In the genomic region with DNA sequence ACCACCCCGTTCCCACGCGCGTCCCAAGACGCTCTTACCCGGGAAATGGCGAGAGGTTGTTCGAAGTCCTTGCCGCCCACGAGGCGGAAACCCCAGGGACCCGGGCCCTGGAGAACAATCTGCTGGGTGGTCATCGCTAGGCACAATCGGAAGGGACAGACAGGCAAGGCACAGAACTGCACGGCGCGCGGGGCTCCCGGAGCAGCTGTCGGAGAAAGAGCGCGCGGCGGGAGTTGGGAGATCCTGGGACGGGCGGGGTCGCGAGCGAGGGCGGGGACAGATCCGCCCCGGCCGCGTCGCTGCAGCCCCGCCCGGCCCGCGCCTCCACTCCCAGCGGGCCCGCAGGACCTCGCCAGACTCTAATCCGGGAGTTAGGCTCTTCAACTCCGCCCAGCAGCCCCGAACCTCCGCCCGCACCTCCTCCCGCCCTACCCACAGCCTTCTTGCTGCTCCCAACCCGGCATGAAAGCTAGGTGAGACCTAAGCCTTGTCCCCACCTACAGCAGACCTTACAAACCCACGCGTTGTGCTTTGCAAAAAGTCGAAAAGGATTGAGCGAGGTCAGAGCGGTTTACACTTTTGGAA, we compare ENCODE assay signal across 8 mouse cellular contexts. TPM values are rescaled to one million over a fixed set of nuclear protein-coding genes. Genes with fewer than 3 reads are reported as not detected.
DNase-seq lines count a peak whose midpoint lies in the region; ATAC-seq lines count a peak whose summit lies in the region.

Gene Pdlim1 (minus strand): TSS at position 535 of the 585 bp plus-strand sequence.

- peak; percentile 59 for DNase-seq in cerebellum, postnatal 14 days
- DNase-seq in cerebellum, adult 8-10 months, result no peak
- peak; percentile 72 for DNase-seq in gastrocnemius, adult 18-20 months (ENCODE audit: low spot score)
- DNase-seq in hindbrain, embryonic 14.5 days (ENCODE audit: low spot score), result peak; percentile 38
- peak; percentile 69 for DNase-seq in midbrain, embryonic 14.5 days
- DNase-seq in splenic B cell, adult 2 months (ENCODE audit: low read depth, low spot score), result peak; percentile 44

- H3K36me3 ChIP-seq in hindbrain, embryonic 14.5 days (replicated peaks; ENCODE audit: control insufficient read depth, insufficient read depth), result no peaks in the 10 kb centered on the region
- H3K36me3 ChIP-seq in limb, embryonic 13.5 days, result no peaks in the 10 kb centered on the region
- no peaks in the 10 kb centered on the region for H3K36me3 ChIP-seq in midbrain, embryonic 14.5 days (ENCODE audit: control insufficient read depth, insufficient read depth, low read length)
- H3K36me3 ChIP-seq in splenic B cell, adult 2 months (ENCODE audit: control insufficient read depth, insufficient read depth, low read length, poor library complexity, severe bottlenecking), result no peaks in the 10 kb centered on the region

- H3K9ac ChIP-seq in hindbrain, embryonic 14.5 days, result peak within 1 kb of the TSS; percentile 42
- peak within 1 kb of the TSS; percentile 74 for H3K9ac ChIP-seq in limb, embryonic 13.5 days
- H3K9ac ChIP-seq in midbrain, embryonic 14.5 days (replicated peaks; ENCODE audit: low read length), result peak within 1 kb of the TSS; percentile 49

- H3K4me1 ChIP-seq in brown adipose tissue, adult 24 weeks (ENCODE audit: control insufficient read depth, insufficient read depth, insufficient read length, low read length), result peaks cover 3% of the 10 kb centered on the region; the same call in 1 of the 2 replicates
- H3K4me1 ChIP-seq in hindbrain, embryonic 14.5 days (replicated peaks; ENCODE audit: control insufficient read depth, insufficient read depth, low read length), result peaks cover 6% of the 10 kb centered on the region; the same call in 1 of the 2 replicates
- H3K4me1 ChIP-seq in limb, embryonic 13.5 days, result no peaks in the 10 kb centered on the region
- H3K4me1 ChIP-seq in midbrain, embryonic 14.5 days (ENCODE audit: control insufficient read depth, insufficient read depth, low read length), result peaks cover 9% of the 10 kb centered on the region

- peak; percentile 67 for ATAC-seq in hindbrain, embryonic 14.5 days (ENCODE audit: low FRiP score)
- ATAC-seq in limb, embryonic 13.5 days (ENCODE audit: low FRiP score, low read depth), result peak; percentile 86
- ATAC-seq in midbrain, embryonic 14.5 days (ENCODE audit: low FRiP score, low TSS enrichment), result peak; percentile 71

- peak within 1 kb of the TSS; percentile 97 for H3K4me2 ChIP-seq in hindbrain, embryonic 14.5 days (replicated peaks)
- peak within 1 kb of the TSS; percentile 97 for H3K4me2 ChIP-seq in limb, embryonic 13.5 days (replicated peaks)
- peak within 1 kb of the TSS; percentile 96 for H3K4me2 ChIP-seq in midbrain, embryonic 14.5 days (ENCODE audit: low read length)

- peaks cover 37% of the 10 kb centered on the region for H3K27me3 ChIP-seq in hindbrain, embryonic 14.5 days (ENCODE audit: control insufficient read depth, insufficient read depth, low read length)
- H3K27me3 ChIP-seq in limb, embryonic 13.5 days, result peaks cover 47% of the 10 kb centered on the region
- peaks cover 36% of the 10 kb centered on the region for H3K27me3 ChIP-seq in midbrain, embryonic 14.5 days (ENCODE audit: control insufficient read depth, insufficient read depth, low read length)
- H3K27me3 ChIP-seq in splenic B cell, adult 2 months (ENCODE audit: control insufficient read depth, insufficient read depth, low read length, poor library complexity, severe bottlenecking), result no peaks in the 10 kb centered on the region

- H3K4me3 ChIP-seq in brown adipose tissue, adult 24 weeks (ENCODE audit: insufficient read depth, low read depth, low read length), result peak within 1 kb of the TSS; percentile 90
- peak within 1 kb of the TSS; percentile 50 for H3K4me3 ChIP-seq in hindbrain, embryonic 14.5 days (replicated peaks; ENCODE audit: low read length)
- peak within 1 kb of the TSS; percentile 63 for H3K4me3 ChIP-seq in limb, embryonic 13.5 days
- H3K4me3 ChIP-seq in midbrain, embryonic 14.5 days (replicated peaks; ENCODE audit: low read depth, low read length), result peak within 1 kb of the TSS; percentile 48

- H3K27ac ChIP-seq in brown adipose tissue, adult 24 weeks (replicated peaks; ENCODE audit: low read depth, low read length), result peak within 1 kb of the TSS; percentile 69
- no peak within 1 kb of the TSS for H3K27ac ChIP-seq in hindbrain, embryonic 14.5 days
- no peak within 1 kb of the TSS for H3K27ac ChIP-seq in limb, embryonic 13.5 days
- no peak within 1 kb of the TSS for H3K27ac ChIP-seq in midbrain, embryonic 14.5 days (replicated peaks; ENCODE audit: low read depth, low read length)

- H3K9me3 ChIP-seq in hindbrain, embryonic 14.5 days (ENCODE audit: control insufficient read depth, low read length), result no peaks in the 10 kb centered on the region
- no peaks in the 10 kb centered on the region for H3K9me3 ChIP-seq in limb, embryonic 13.5 days
- no peaks in the 10 kb centered on the region for H3K9me3 ChIP-seq in midbrain, embryonic 14.5 days (ENCODE audit: control insufficient read depth, low read length)

- under 1% methylated on average over 53 of the region's 54 CpGs for WGBS in hindbrain, embryonic 14.5 days
- under 1% methylated on average over 54 of the region's 54 CpGs for WGBS in limb, embryonic 13.5 days
- under 1% methylated on average over 53 of the region's 54 CpGs for WGBS in midbrain, embryonic 14.5 days

RNA-seq across cellular contexts. Expression of gene Pdlim1, which starts in this region (rescaled TPM):
- polyA plus RNA-seq in brown adipose tissue, adult 24 weeks (2012; ENCODE audit: insufficient read depth, insufficient read length, missing spikeins), result 14.0 and 20.5 TPM in 2 replicates
- 100 to 1,000 TPM; 101 to 168 TPM for total RNA-seq in gastrocnemius, adult 18-20 months (2021)
- 9.0 and 9.4 TPM in 2 replicates for polyA plus RNA-seq in hindbrain, embryonic 14.5 days (2014; fragmentation: Nextera tagmentation; extraction: Ambion mirVana)
- 112 and 125 TPM in 2 replicates for polyA plus RNA-seq in limb, embryonic 13.5 days (2015; fragmentation: Nextera tagmentation; extraction: Ambion mirVana)
- 4.8 and 12.7 TPM in 2 replicates for polyA plus RNA-seq in midbrain, embryonic 14.5 days (2014; fragmentation: Nextera tagmentation; extraction: Ambion mirVana)
